Mouse (Mus musculus) left cerebral cortex, postnatal 14 days (tissue): ENCODE results near the gene Ccdc82. TPM values are rescaled to one million over a fixed set of nuclear protein-coding genes. Genes with fewer than 3 reads are reported as not detected.
A peak's percentile ranks its signal among the peaks of the same experiment; 100 is the strongest.

Source experiments
- DNase-seq, 2 experiments: peaks; one replicate each; pipeline ENCODE4 v3.0.0; 2021 to 2022; ENCODE audit warnings: low spot score in 2 of 2, mixed read lengths in 1 of 2
- intact Hi-C: fragments of 180-260 bp; cut with DNase I; formaldehyde crosslinking; loops from one replicate; pipeline ENCODE4 v1.15.1; 2025
- long read RNA-seq, 2 experiments: library from polyadenylated mRNA; stranded (forward); transcript quantifications; one replicate each; pipeline ENCODE4 v2.0.0; 2021
- total RNA-seq, 2 experiments: library from RNA; stranded (reverse); gene quantifications; 2 replicates each; pipeline ENCODE4 v1.2.3; 2021

Gene Ccdc82
- total RNA-seq = 1 to 10 TPM; 9.4 to 9.9 TPM
- long read RNA-seq, experiment 1, full-length matches to known transcripts = 4 of 4 reads
- long read RNA-seq, experiment 1, partial matches to known transcripts = 0 of 4 reads
- long read RNA-seq, experiment 1, other reads (novel, unspliced or antisense) = 0 of 4 reads
- long read RNA-seq, experiment 2, full-length matches to known transcripts = 1 of 4 reads
- long read RNA-seq, experiment 2, partial matches to known transcripts = 0 of 4 reads
- long read RNA-seq, experiment 2, other reads (novel, unspliced or antisense) = 3 of 4 reads

DNA sequence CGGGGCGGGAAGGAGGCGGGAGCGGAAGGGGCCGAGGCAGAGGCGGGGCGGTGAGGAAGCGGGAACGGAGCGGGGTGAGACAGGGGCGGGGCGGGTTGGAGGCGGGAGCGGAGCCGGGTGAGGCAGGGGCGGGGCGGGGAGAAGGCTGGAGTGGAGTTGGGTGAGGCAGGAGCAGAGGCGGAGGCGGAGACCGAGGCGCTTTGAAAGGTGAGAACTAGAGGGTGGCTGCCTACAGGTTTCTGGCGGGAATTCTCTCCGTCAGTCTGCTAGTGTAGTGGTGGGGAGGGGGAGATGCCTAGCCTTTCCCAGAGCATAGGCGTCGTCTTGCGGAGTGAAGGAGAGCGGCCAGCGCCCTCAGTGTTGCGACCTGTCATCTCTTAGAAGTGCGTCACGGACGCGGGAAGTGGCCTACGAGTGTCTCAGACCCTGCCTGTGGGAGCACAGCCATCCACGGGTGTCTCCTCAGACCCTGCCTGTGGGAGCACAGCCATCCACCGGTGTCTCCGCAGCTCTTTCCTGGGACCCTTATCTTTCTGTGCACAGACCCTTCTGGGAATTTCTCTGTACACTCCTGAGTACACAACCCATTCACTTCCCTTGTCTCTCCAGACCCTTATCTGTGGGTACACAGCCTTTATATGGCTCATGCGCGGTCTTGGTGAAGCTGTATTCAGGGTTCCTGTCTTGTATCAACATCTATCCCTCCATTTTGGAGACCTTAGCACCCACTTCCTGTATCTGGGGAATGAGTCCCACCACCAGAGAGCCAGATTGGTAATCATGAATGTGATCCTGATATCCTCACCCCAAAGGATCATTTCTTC lies at the start of gene Ccdc82:
Ccdc82 (plus strand) TSS at position 141 of the 824 bp plus-strand sequence.
- DNase-seq = peak; percentile 55 to 78
- intact Hi-C loops = loop anchor here (5.0 kb wide), 1 partner anchor 580 kb away; the partner anchor contains the start of genes Cep57 and Fam76b

GRCm38 (mm10) chr9:13200079-13200478 lies 46.7 kb upstream of the Ccdc82 start:
- no peak for DNase-seq
- intact Hi-C loops = no loop called here

- intact Hi-C loops = no loop called here
- no peak for DNase-seq
These were observed 43.6 kb upstream of the Ccdc82 start for GRCm38 (mm10) chr9:13203109-13203508.

GRCm38 (mm10) chr9:13203681-13204080 lies 43.1 kb upstream of the Ccdc82 start:
- no peak for DNase-seq
- intact Hi-C loops = no loop called here

- intact Hi-C loops = no loop called here
- no peak for DNase-seq
These were observed 40.4 kb upstream of the Ccdc82 start for GRCm38 (mm10) chr9:13206369-13206768.

DNA sequence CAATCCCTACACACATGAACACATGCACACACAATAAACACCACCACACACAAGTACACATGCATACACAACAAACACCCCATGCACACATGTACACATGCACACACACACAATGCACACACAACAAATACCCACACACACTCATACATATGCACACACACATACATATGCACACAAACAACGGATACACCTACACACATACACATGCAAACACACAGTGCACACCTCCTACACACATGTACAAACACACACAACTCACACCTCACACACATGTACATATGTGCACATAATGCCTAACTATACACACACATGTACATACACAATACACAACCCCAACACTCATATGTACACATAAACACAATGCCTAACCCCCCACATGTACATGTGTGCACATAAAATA lies 20.9 kb upstream of the Ccdc82 start:
- intact Hi-C loops = no loop called here
- no peak for DNase-seq

DNA sequence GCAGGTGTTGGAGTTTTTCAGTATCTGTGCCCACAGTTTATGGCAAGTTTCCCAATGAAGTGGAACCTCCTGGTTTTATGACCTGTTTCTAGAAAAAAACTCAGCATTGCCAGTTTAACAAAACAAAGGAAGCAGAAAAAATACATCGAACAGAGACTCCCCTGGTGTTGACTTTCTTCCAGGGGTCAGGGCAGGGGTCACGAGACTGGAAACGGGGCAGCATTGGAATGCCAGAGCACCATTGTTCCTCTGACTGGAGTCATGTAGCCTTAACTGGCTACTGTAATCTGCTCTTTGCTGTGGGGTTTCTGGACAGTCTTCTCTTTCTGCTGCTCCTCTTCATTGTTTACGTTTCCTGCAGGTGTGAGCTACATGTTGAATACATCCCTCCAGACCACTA lies 16.2 kb upstream of the Ccdc82 start:
- intact Hi-C loops = no loop called here
- no peak for DNase-seq

DNA sequence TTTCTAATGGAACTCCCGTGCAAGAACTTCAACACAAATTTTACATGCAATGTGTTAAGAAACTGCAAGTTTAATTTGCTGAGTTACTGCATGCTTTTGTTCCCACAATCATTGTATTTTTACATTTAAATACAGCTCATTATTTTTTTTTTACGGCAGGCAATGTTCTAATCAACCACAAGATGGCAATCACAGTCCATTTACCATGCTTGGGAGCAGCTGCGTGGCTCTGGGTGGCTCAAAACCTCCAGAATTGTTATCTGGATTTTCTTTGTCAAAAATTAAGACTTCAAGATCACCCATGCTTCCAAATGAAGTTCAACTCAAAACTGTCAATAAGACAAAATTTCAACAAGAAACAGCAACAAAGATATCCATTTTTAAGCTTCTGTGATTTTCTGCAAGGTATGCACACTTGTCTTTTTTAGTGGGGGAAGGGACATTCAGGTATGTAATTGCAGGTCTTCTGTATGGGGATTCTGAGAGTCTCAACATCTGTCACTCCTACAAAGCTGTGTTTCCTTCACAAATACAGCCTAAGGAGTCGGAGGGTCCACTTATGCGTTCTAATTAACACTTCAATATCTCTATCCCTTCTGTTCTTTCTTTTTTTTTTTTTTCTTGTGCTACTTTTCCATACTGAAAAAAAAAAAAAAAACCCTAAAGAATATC lies 15.1 kb upstream of the Ccdc82 start:
- intact Hi-C loops = no loop called here
- DNase-seq = peak; percentile 34 to 44

DNA sequence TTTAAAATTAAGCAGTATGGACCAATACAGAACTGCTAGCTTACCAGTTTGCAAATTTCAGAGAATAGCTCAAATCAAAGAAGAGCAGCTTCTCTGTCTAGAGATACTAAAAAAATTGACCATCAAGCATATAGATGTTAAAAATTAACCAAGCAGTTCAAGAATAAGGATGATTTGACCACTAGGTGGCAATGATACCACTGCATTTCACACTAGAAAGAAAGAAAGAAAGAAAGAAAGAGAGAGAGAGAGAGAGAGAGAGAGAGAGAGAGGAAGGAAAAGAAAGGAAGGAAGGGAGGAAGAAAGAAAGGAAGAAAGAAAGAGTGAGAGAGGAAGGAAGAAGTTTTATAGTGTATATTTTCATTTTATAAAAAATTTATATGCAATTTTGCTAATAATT lies 4.4 kb upstream of the Ccdc82 start:
- DNase-seq = peak in 1 of 2 experiments; percentile 11
- intact Hi-C loops = loop anchor here (2.0 kb wide), 1 partner anchor 474 kb away; no protein-coding TSS in a partner anchor

DNA sequence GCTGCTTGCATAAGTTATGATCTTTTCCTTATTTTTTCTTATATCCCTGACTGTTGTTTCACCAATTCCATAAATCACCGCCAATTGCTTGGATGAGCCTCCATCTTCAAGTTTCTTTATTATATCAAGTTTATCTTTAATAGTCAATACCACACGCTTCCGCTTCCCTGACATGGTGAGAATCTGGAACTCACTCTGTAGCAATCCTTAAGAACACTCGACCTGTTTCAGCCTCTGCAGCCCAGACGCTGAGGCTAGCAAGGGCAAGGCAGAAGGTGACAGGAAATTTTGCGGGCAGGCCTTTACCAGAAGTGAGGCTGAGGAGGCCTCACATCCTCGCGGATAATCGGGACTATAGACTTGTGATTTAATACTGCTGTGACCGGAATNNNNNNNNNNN lies 1.3 kb upstream of the Ccdc82 start, which contains the start of gene Jrkl:
Jrkl (minus strand) TSS at position 349 of the 400 bp plus-strand sequence.
- DNase-seq = peak in 1 of 2 experiments; percentile 7
- intact Hi-C loops = loop anchor here (2.0 to 5.0 kb wide), 2 partner anchors 407 to 582 kb away; partner anchors contain the start of genes Cep57 and Fam76b

DNA sequence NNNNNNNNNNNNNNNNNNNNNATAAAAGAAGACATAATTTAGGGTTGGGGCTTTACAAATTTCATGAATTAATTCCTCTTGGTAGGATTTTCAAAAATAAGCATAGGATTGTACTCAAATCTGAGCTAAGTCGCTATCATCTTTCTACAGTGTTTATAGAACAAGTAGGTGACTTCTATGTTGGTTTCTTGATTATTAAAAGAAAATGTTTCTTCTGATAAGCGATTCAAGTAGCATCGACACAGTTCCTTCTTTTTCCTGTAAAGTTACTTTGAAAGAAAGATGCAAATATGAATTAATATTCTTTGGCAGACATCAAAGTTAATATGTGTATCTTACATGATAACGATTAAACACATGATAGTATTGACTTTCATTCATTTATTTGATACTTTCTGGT lies 1.3 kb downstream of the Ccdc82 start:
- intact Hi-C loops = loop anchor here (5.0 kb wide), 1 partner anchor 579 kb away; the partner anchor contains the start of genes Cep57 and Fam76b
- no peak for DNase-seq

DNA sequence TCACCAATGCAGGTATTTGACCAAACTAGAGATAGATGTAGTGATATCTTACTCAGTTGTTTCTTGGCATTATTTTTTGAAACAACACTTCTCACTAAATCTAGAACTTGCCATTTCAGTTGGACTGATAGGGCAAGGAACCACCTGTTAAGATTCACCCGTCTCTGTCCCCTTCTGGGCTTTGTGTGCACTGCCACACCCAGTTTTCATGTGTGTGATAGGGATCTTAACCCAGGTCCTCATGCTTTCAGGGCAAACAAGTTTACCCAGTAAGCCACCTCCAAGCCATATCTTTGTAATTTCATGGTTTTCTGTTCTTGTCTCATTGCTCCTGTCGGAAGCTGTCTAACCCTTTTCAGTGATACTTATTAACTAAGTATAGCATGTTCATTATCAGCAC lies 4.5 kb downstream of the Ccdc82 start:
- intact Hi-C loops = no loop called here
- DNase-seq = no peak

DNA sequence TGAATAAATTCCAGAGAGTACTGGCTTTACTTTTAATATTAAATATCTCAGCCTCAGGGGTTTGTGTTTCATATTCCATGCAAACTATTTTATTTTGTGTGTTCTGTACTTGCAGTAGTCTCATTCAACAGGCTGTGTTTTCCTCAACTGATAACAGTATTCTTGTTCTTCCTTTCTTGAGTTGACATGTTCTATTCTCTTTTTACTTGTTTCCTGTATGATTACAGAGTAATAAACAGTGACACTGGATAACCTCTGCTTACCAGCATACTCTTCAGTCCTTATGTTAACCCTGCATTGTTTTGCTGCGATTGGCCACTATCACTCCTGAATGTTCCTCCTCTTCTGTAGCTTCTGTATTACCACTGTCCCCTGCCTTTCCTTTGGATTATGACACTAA lies 10.0 kb downstream of the Ccdc82 start:
- intact Hi-C loops = no loop called here

DNA sequence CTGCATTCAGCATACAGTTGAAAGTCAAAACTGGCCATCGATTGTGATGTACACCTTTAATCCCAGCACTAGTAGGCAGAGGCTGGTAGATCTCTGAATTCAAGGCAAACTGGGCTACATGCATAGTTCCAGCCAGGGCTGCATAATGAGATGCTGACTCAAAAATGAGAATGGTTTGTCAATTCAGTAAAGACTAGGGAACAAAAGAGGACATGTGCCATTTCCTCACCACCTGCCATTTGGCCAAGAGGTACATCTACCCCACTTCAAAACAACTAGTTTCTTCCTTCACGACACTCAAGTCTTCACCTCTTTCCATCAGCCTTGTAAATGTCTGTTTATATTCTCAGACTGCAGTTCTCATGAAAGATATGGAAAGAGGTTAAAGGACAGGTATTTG lies 11.4 kb downstream of the Ccdc82 start:
- intact Hi-C loops = no loop called here
- no peak for DNase-seq

More for the DNA sequence above, 10.0 kb downstream of the Ccdc82 start:
- no peak for DNase-seq

- DNase-seq = no peak
- intact Hi-C loops = no loop called here
These were observed 14.2 kb downstream of the Ccdc82 start for GRCm38 (mm10) chr9:13260980-13261379.

GRCm38 (mm10) chr9:13273219-13273618 lies 26.5 kb downstream of the Ccdc82 start:
- no peak for DNase-seq
- intact Hi-C loops = no loop called here

- intact Hi-C loops = no loop called here
- no peak for DNase-seq
These were observed 40.7 kb downstream of the Ccdc82 start for GRCm38 (mm10) chr9:13287482-13287881.

DNA sequence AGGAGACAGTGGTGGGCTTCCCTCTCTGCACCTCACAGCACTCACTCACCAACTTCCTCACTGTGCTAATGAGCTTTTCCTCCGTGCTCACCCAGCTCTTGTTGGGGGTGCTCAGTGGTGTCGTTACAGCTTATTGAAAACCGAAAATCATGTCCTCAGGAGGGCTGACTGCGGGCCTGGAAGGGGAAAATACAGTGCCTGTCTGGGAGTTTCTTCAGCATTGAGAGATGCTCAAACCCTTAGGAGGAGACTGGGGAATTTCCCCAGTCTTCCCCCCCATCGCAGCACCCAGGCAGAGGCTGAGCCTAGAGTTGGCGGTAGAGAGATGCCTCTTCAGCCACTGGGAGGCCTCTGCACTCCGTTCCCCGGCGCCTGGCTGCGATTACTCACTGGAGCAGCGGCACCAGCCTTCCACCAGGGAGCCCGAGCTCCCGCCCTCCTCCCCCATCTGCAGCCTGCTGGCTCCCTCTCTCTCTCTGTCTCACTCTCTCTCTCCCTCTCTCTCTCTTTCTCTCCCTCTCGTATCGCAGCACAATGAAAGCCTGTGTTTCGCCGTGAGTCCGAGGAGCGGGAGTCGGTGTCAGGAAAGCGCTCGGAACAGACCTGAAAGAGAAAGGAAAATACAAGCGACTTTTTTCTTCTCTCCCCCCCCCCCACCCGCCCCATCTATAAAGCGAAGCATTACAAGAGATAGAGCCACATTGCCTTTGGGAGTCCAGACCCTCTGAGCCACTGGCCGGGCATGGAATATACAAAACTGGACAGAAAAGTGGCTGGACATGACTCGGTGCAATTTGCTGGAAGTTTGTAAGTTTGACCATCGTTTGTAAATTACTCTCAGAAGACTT lies 49.7 kb downstream of the Ccdc82 start:
- intact Hi-C loops = loop anchor here (2.0 kb wide), 1 partner anchor 356 kb away; no protein-coding TSS in a partner anchor
- peak; percentile 87 to 91 for DNase-seq

DNA sequence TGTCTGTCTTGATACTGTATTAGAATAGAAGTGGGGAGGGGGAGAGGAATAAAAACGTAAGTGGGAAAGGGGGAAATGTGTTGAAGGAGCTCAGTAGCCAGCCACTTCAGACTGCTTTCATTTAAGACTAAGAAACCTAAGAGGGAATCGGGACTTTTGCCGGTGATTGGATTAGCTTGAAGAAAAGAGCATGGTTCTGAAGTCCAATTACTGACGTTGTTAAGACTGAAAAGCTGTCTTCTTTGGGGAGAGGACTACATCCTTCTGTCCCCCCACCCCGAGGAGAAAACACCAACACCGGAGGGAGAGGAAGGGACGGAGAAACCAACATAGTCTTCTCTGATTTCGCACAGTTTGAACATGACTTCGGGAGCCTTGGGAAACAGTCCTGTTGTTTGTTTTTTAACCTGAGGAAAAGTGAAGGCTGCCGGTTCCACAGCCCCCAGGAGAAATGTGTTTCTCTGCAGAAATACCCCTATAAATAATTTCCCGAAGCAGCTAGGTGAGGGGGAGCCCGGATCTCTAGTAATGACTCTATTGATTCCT lies 50.4 kb downstream of the Ccdc82 start:
- DNase-seq = no peak
- intact Hi-C loops = loop anchor here (2.0 kb wide), 1 partner anchor 356 kb away; no protein-coding TSS in a partner anchor
